Comparison of ENCODE assay signal across 8 mouse cellular contexts in the genomic region with DNA sequence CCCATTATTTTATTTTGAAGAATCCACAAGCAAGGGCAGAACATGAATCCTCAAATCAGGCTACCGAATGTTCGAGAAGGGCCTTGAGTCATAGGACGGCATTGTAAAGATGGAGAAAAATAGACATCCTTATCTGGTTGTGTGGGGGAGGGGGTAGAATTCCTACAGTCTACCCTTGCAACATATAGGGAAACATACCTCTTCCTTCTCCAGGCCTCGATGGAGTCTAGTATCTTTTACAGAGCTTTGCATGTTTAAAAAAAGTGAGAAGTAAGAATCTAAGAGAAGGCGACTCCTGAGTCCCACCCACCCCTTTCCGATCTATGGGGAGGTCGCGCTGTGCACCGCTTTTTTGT. TPM values are rescaled to one million over a fixed set of nuclear protein-coding genes. Genes with fewer than 3 reads are reported as not detected.
DNase-seq lines count a peak whose midpoint lies in the region; ATAC-seq and TF ChIP-seq lines count a peak whose summit lies in the region.

No protein-coding gene starts in this region.

- H3K27ac ChIP-seq in layer of hippocampus, adult 2 months: peak overlapping the region; percentile 91
- H3K27ac ChIP-seq in embryonic facial prominence, embryonic 11.5 days (replicated peaks; ENCODE audit: low read depth, low read length): peak overlapping the region; percentile 64
- H3K27ac ChIP-seq in hindbrain, embryonic 13.5 days: peak overlapping the region; percentile 97
- H3K27ac ChIP-seq in midbrain, embryonic 15.5 days: peak overlapping the region; percentile 89

- H3K9me3 ChIP-seq in embryonic facial prominence, embryonic 11.5 days (replicated peaks; ENCODE audit: control insufficient read depth, low read length): no peaks in the 10 kb centered on the region
- H3K9me3 ChIP-seq in hindbrain, embryonic 13.5 days: no peaks in the 10 kb centered on the region
- no peaks in the 10 kb centered on the region for H3K9me3 ChIP-seq in midbrain, embryonic 15.5 days

- H3K4me1 ChIP-seq in embryonic facial prominence, embryonic 11.5 days (ENCODE audit: control insufficient read depth, insufficient read depth, low read length): peaks cover 4% of the 10 kb centered on the region; the same call in 1 of the 2 replicates
- peaks cover 11% of the 10 kb centered on the region for H3K4me1 ChIP-seq in hindbrain, embryonic 13.5 days (replicated peaks)
- H3K4me1 ChIP-seq in midbrain, embryonic 15.5 days: peaks cover 11% of the 10 kb centered on the region

- peak overlapping the region; percentile 80 for H3K4me3 ChIP-seq in layer of hippocampus, adult 2 months
- peak overlapping the region; percentile 78 for H3K4me3 ChIP-seq in embryonic facial prominence, embryonic 11.5 days (ENCODE audit: low read depth, low read length)
- H3K4me3 ChIP-seq in hindbrain, embryonic 13.5 days: peak overlapping the region; percentile 83
- H3K4me3 ChIP-seq in midbrain, embryonic 15.5 days: peak overlapping the region; percentile 77

- TF ChIP-seq CTCF in layer of hippocampus, adult 2 months (conservative IDR thresholded peaks at IDR 0.05): no peak

- DNase-seq in layer of hippocampus, adult 2 months (ENCODE audit: low spot score in 2 of 2): no peak
- no peak for DNase-seq in layer of hippocampus, postnatal 25 days (ENCODE audit: extremely low spot score in 1 of 2, low spot score in 1 of 2)
- DNase-seq in embryonic facial prominence, embryonic 11.5 days (ENCODE audit: low spot score): peak; percentile 30
- no peak for DNase-seq in ovary, adult 18-20 months (ENCODE audit: low spot score)
- DNase-seq in Muller cell, postnatal 12 days (ENCODE audit: inconsistent ontology term): no peak
- DNase-seq in gastrocnemius, postnatal 25 days: no peak

- H3K27me3 ChIP-seq in embryonic facial prominence, embryonic 11.5 days (ENCODE audit: control insufficient read depth, insufficient read depth, low read length): no peaks in the 10 kb centered on the region
- H3K27me3 ChIP-seq in hindbrain, embryonic 13.5 days: no peaks in the 10 kb centered on the region
- H3K27me3 ChIP-seq in midbrain, embryonic 15.5 days (replicated peaks): no peaks in the 10 kb centered on the region

- 10% methylated on average over 9 of the region's 9 CpGs for WGBS in embryonic facial prominence, embryonic 11.5 days
- WGBS in hindbrain, embryonic 13.5 days: 4% methylated on average over 9 of the region's 9 CpGs
- 3% methylated on average over 9 of the region's 9 CpGs for WGBS in midbrain, embryonic 15.5 days

- no peaks in the 10 kb centered on the region for H3K36me3 ChIP-seq in embryonic facial prominence, embryonic 11.5 days (replicated peaks; ENCODE audit: control insufficient read depth, insufficient read depth, low read depth, low read length)
- no peaks in the 10 kb centered on the region for H3K36me3 ChIP-seq in hindbrain, embryonic 13.5 days
- H3K36me3 ChIP-seq in midbrain, embryonic 15.5 days (replicated peaks): no peaks in the 10 kb centered on the region

- H3K4me2 ChIP-seq in embryonic facial prominence, embryonic 11.5 days (ENCODE audit: low read depth, low read length): peak overlapping the region; percentile 62
- peak overlapping the region; percentile 79 for H3K4me2 ChIP-seq in hindbrain, embryonic 13.5 days
- H3K4me2 ChIP-seq in midbrain, embryonic 15.5 days: peak overlapping the region; percentile 87

- H3K9ac ChIP-seq in embryonic facial prominence, embryonic 11.5 days (replicated peaks; ENCODE audit: low read length): peak overlapping the region; percentile 87
- H3K9ac ChIP-seq in hindbrain, embryonic 13.5 days: peak overlapping the region; percentile 93
- peak overlapping the region; percentile 94 for H3K9ac ChIP-seq in midbrain, embryonic 15.5 days

- ATAC-seq in embryonic facial prominence, embryonic 11.5 days (replicated peaks; ENCODE audit: insufficient number of reproducible peaks, low FRiP score, low TSS enrichment, low read depth): peak; percentile 21
- ATAC-seq in hindbrain, embryonic 13.5 days (ENCODE audit: low FRiP score): peak; percentile 45
- ATAC-seq in midbrain, embryonic 15.5 days (replicated peaks): peak; percentile 63

RNA-seq across cellular contexts. Expression of gene Usp13, which starts 0.4 kb away (rescaled TPM):
- 10 to 100 TPM; 19.5 to 20.9 TPM for total RNA-seq in layer of hippocampus, adult 2 months (2021)
- 10 to 100 TPM; 18.0 to 21.8 TPM for total RNA-seq in layer of hippocampus, postnatal 25 days (2021)
- 4.6 TPM in 2 replicates for polyA plus RNA-seq in embryonic facial prominence, embryonic 11.5 days (2014; fragmentation: Nextera tagmentation; extraction: Ambion mirVana)
- 11.7 and 12.1 TPM in 2 replicates for polyA plus RNA-seq in hindbrain, embryonic 13.5 days (2015; fragmentation: Nextera tagmentation; extraction: Ambion mirVana)
- 14.4 and 18.2 TPM in 2 replicates for polyA plus RNA-seq in midbrain, embryonic 15.5 days (2015; fragmentation: Nextera tagmentation; extraction: Ambion mirVana)
- 100 to 1,000 TPM; 200 to 220 TPM for total RNA-seq in gastrocnemius, postnatal 25 days (2021)

Comparison
In these comparisons a context has a peak if more than half of its experiments do, and no peak if none do; other contexts are left out.
1. RNA of gene Usp13, which starts 0.4 kb away (total RNA-seq): 200 to 220 TPM in gastrocnemius, postnatal 25 days; 18.0 to 21.8 TPM in layer of hippocampus, postnatal 25 days and 19.5 to 20.9 TPM in layer of hippocampus, adult 2 months; every median in the first group is over 4 times any median in the second.
2. Peak in every context shown above with its lines, with median percentiles within 50 percentile points of each other: H3K27ac ChIP-seq, H3K4me3 ChIP-seq, ATAC-seq, H3K4me2 ChIP-seq and H3K9ac ChIP-seq.